Mouse (Mus musculus) limb, embryonic 10.5 days (tissue): ENCODE data around the gene Ccr4. TPM values are rescaled to one million over a fixed set of nuclear protein-coding genes. Genes with fewer than 3 reads are reported as not detected.

Experiments
- DNase-seq: peaks from one replicate; pipeline ENCODE4 v3.0.0-alpha.2; 2017; ENCODE audit warnings: low spot score
- H3K27ac ChIP-seq: fragments of 300-500 bp; sonication (generic); 2 replicates; pipeline ENCODE4 v1.5.1; 2016; ENCODE audit warnings: mild to moderate bottlenecking
- H3K27me3 ChIP-seq: fragments of 300-500 bp; sonication (generic); 2 replicates; pipeline ENCODE4 v1.6.1; 2016; ENCODE audit warnings: low read depth, mild to moderate bottlenecking; ENCODE audit not compliant: poor library complexity, severe bottlenecking
- H3K36me3 ChIP-seq: fragments of 300-500 bp; sonication (generic); 2 replicates; pipeline ENCODE4 v1.6.1; 2016; ENCODE audit warnings: mild to moderate bottlenecking, moderate library complexity
- H3K4me1 ChIP-seq: fragments of 300-500 bp; sonication (generic); 2 replicates; pipeline ENCODE4 v1.6.1; 2016
- H3K4me3 ChIP-seq: fragments of 300-500 bp; sonication (generic); 2 replicates; pipeline ENCODE4 v1.5.1; 2016; ENCODE audit warnings: mild to moderate bottlenecking, moderate library complexity
- H3K9me3 ChIP-seq: fragments of 300-500 bp; sonication (generic); replicated peaks from 2 replicates; pipeline ENCODE4 v1.6.1; 2016; ENCODE audit warnings: mild to moderate bottlenecking
- WGBS: fragments of 180-500 bp; shearing (Covaris S2); methylation state at CpG from one replicate; pipeline ENCODE4 v1.1.7; 2016; 5-methylcytosine and 5-hydroxymethylcytosine counted together
- polyA plus RNA-seq: library from polyadenylated mRNA; unstranded; fragments of >200 nt; fragmentation: Nextera tagmentation; extraction: Ambion mirVana; gene quantifications from 2 replicates; pipeline ENCODE4 v1.2.1, GENCODE M21; 2016

Gene Ccr4
- polyA plus RNA-seq, result 0.06 TPM in 1 of 2 replicates, not detected in the other

- peaks cover 39% of the 10 kb centered on the region for H3K36me3 ChIP-seq
- no peak within 1 kb of the TSS for H3K4me3 ChIP-seq
- peaks cover 6% of the 10 kb centered on the region; the same call in 1 of the 2 replicates for H3K4me1 ChIP-seq
- H3K27me3 ChIP-seq, result no peaks in the 10 kb centered on the region
- no peaks in the 10 kb centered on the region for H3K9me3 ChIP-seq
- DNase-seq, result no peak
- H3K27ac ChIP-seq, result no peak within 1 kb of the TSS
- 92% methylated on average over 9 of the region's 9 CpGs for WGBS
Observed at GRCm38 (mm10) chr9:114504816-114505215, at the start of gene Ccr4. Gene Ccr4 (minus strand): TSS chr9:114504916.

- Histone ChIP-seq H3K36me3 (peaks cover 36% of the 10 kb centered on the region), H3K4me1 (peaks cover 77% of the 10 kb centered on the region), H3K9me3 (0 out of 2 replicates have a peak, but pooled peaks cover 1% of the 10 kb centered on the region), H3K27me3 (no peaks in the 10 kb centered on the region), H3K4me3 (no peak overlapping the region), H3K27ac (no peak overlapping the region; the same call in 1 of the 2 replicates)
- no peak for DNase-seq
Observed at GRCm38 (mm10) chr9:114553828-114554227, 49.1 kb upstream of the Ccr4 start.

- WGBS, result 30% methylated on average over 6 of the region's 6 CpGs
- Histone ChIP-seq H3K4me1 (peaks cover 79% of the 10 kb centered on the region), H3K27ac (peak overlapping the region; percentile 78; the same call in 1 of the 2 replicates)
Observed at GRCm38 (mm10) chr9:114550033-114550432, 45.3 kb upstream of the Ccr4 start.

GRCm38 (mm10) chr9:114549117-114549516, 44.4 kb upstream of the Ccr4 start:
- WGBS, result 25% methylated on average over 5 of the region's 5 CpGs
- H3K4me1 ChIP-seq, result peaks cover 79% of the 10 kb centered on the region

More at GRCm38 (mm10) chr9:114550033-114550432, 45.3 kb upstream of the Ccr4 start:
- no peak for DNase-seq
- H3K27me3 ChIP-seq, result no peaks in the 10 kb centered on the region
- H3K4me3 ChIP-seq, result no peak overlapping the region
- H3K36me3 ChIP-seq, result peaks cover 32% of the 10 kb centered on the region
- H3K9me3 ChIP-seq, result 0 out of 2 replicates have a peak, but pooled peaks cover 1% of the 10 kb centered on the region

DNA sequence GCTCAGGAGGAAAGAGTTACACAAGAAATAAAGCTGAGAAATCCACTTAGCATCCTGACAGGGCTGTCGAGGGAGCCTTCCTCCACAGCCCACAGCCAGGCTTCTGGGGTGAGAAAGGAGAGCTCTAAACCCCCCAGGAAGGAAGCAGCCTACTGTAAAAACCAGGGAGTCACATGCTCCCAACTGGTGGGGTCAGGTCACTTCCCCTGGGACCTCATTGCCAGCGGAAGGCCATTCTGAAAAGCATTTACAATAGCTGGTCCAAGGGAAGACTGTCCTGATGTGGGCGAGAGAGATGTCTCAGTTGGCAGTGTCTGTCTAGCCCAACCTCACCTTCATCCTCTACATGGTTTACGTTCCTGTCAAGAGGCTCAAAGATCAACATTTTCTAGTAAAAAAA, 43.8 kb upstream of the Ccr4 start:
- Histone ChIP-seq H3K4me1 (peaks cover 79% of the 10 kb centered on the region), H3K4me3 (peak overlapping the region; percentile 21; the same call in 1 of the 2 replicates), H3K9me3 (0 out of 2 replicates have a peak, but pooled peaks cover 1% of the 10 kb centered on the region), H3K27me3 (no peaks in the 10 kb centered on the region), H3K27ac (peak overlapping the region; percentile 78), H3K36me3 (peaks cover 19% of the 10 kb centered on the region)
- no peak for DNase-seq
- 30% methylated on average over 4 of the region's 4 CpGs for WGBS

More at GRCm38 (mm10) chr9:114549117-114549516, 44.4 kb upstream of the Ccr4 start:
- Histone ChIP-seq H3K9me3 (0 out of 2 replicates have a peak, but pooled peaks cover 1% of the 10 kb centered on the region), H3K36me3 (peaks cover 25% of the 10 kb centered on the region), H3K27me3 (no peaks in the 10 kb centered on the region), H3K27ac (peak overlapping the region; percentile 78), H3K4me3 (peak overlapping the region; percentile 21; the same call in 1 of the 2 replicates)
- DNase-seq, result no peak

DNA sequence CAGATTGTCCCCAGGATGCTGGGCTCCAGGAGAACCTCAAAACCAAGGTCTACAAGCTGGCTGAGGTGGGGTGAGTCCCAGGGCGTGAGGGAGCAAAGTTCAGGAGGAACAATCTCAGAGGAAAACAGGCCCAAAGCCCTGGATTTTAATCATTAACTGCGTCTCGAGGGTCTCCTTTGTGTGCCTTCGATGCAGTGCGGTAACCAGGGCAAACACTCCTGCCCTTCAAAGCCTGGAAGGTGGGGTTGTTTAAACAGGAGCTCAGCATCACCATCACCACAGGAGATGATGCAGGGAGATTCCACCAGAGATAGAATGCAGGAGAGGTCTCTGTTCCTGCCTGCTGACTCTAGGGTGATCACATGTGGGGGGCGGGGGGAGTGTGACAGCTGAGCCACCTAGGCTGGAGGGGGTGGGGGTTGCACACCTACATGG, 42.9 kb upstream of the Ccr4 start:
- no peak for DNase-seq
- H3K4me3 ChIP-seq, result 0 out of 2 replicates have a peak overlapping the region, but pooled peaks have one; percentile 3
- no peaks in the 10 kb centered on the region for H3K9me3 ChIP-seq
- 39% methylated on average over 6 of the region's 6 CpGs for WGBS
- no peaks in the 10 kb centered on the region for H3K27me3 ChIP-seq
- H3K4me1 ChIP-seq, result peaks cover 86% of the 10 kb centered on the region
- peaks cover 12% of the 10 kb centered on the region for H3K36me3 ChIP-seq
- peak overlapping the region; percentile 78 for H3K27ac ChIP-seq

DNA sequence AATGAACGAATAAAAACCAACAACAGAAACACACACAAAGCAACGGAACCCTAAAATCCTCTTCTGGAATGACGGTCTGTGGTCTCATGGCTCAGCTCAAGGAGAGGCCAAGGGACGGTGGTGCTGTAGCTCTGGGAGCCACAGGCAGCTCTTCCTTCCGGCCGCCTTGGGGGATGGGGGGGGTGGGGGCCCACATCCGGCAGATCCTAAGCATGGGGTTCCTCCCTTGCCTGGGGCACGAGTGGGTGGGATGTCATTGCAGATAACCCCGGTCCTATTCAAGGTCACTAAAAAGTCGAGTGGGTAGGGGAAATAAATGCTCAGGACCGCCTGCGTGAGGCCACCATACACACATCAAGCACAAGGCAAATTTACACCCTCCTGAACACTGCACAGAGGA, 42.0 kb upstream of the Ccr4 start:
- Histone ChIP-seq H3K36me3 (peaks cover 4% of the 10 kb centered on the region), H3K27me3 (no peaks in the 10 kb centered on the region), H3K4me1 (peaks cover 93% of the 10 kb centered on the region), H3K9me3 (no peaks in the 10 kb centered on the region), H3K4me3 (no peak overlapping the region), H3K27ac (0 out of 2 replicates have a peak overlapping the region, but pooled peaks have one; percentile 78)
- 60% methylated on average over 12 of the region's 12 CpGs for WGBS
- no peak for DNase-seq

- DNase-seq, result no peak
- H3K27ac ChIP-seq, result peak overlapping the region; percentile 77
Observed at GRCm38 (mm10) chr9:114544754-114545393, 40.2 kb upstream of the Ccr4 start.

GRCm38 (mm10) chr9:114543882-114544753, 39.4 kb upstream of the Ccr4 start:
- H3K4me1 ChIP-seq, result peaks cover 92% of the 10 kb centered on the region
- H3K4me3 ChIP-seq, result peak overlapping the region; percentile 31
- peak overlapping the region; percentile 77 for H3K27ac ChIP-seq
- H3K36me3 ChIP-seq, result peaks cover 10% of the 10 kb centered on the region
- H3K9me3 ChIP-seq, result no peaks in the 10 kb centered on the region
- 35% methylated on average over 15 of the region's 17 CpGs for WGBS
- DNase-seq, result no peak
- H3K27me3 ChIP-seq, result no peaks in the 10 kb centered on the region

More at GRCm38 (mm10) chr9:114544754-114545393, 40.2 kb upstream of the Ccr4 start:
- Histone ChIP-seq H3K36me3 (peaks cover 10% of the 10 kb centered on the region), H3K9me3 (no peaks in the 10 kb centered on the region), H3K4me1 (peaks cover 96% of the 10 kb centered on the region), H3K27me3 (no peaks in the 10 kb centered on the region), H3K4me3 (peak overlapping the region; percentile 31)
- 29% methylated on average over 9 of the region's 9 CpGs for WGBS

- no peak overlapping the region for H3K4me3 ChIP-seq
- peaks cover 92% of the 10 kb centered on the region for H3K4me1 ChIP-seq
- H3K36me3 ChIP-seq, result peaks cover 10% of the 10 kb centered on the region
- no peak for DNase-seq
- no peaks in the 10 kb centered on the region for H3K27me3 ChIP-seq
- WGBS, result 23% methylated on average over 1 of the region's 1 CpGs
- H3K9me3 ChIP-seq, result no peaks in the 10 kb centered on the region
- peak overlapping the region; percentile 23; the same call in 1 of the 2 replicates for H3K27ac ChIP-seq
Observed at GRCm38 (mm10) chr9:114541279-114541741, 36.6 kb upstream of the Ccr4 start.

- WGBS, result 57% methylated on average over 7 of the region's 7 CpGs
- Histone ChIP-seq H3K4me3 (no peak overlapping the region), H3K9me3 (no peaks in the 10 kb centered on the region), H3K27ac (peak overlapping the region; percentile 12; the same call in 1 of the 2 replicates), H3K27me3 (no peaks in the 10 kb centered on the region), H3K4me1 (peaks cover 90% of the 10 kb centered on the region), H3K36me3 (peaks cover 10% of the 10 kb centered on the region)
- DNase-seq, result no peak
Observed at GRCm38 (mm10) chr9:114538996-114539563, 34.4 kb upstream of the Ccr4 start.

- peak overlapping the region; percentile 21 for H3K4me3 ChIP-seq
- H3K27ac ChIP-seq, result peak overlapping the region; percentile 85
- peaks cover 89% of the 10 kb centered on the region for H3K4me1 ChIP-seq
- WGBS, result 8% methylated on average over 2 of the region's 2 CpGs
- DNase-seq, result peak; percentile 59
- H3K27me3 ChIP-seq, result no peaks in the 10 kb centered on the region
- peaks cover 10% of the 10 kb centered on the region for H3K36me3 ChIP-seq
- no peaks in the 10 kb centered on the region for H3K9me3 ChIP-seq
Observed at GRCm38 (mm10) chr9:114536628-114537027, 31.9 kb upstream of the Ccr4 start.
